Mouse (Mus musculus): ENCODE results near the gene Olfr874. TPM values are rescaled to one million over a fixed set of nuclear protein-coding genes. Genes with fewer than 3 reads are reported as not detected.
"Not testable (repeated sequence)": the region's sequence is repeated elsewhere in the genome, so short reads cannot be mapped to it uniquely, and the experiment has no call there.

Olfr874 gene
- total RNA-seq (2021), result not detected
- long read RNA-seq, experiment 1, result 0 reads
- long read RNA-seq, experiment 2, result 0 reads

- DNase-seq (ENCODE audit: low spot score in 2 of 2), result no peak
- intact Hi-C loops (cut with DNase I), result no loop called here
Observed at GRCm38 (mm10) chr9:37744806-37745205, at the start of gene Olfr874. Olfr874 (plus strand) TSS chr9:37745106.

GRCm38 (mm10) chr9:37716150-37716549 is 28.8 kb upstream of the Olfr874 start, which contains the start of gene Olfr160:
Olfr160 (minus strand) TSS chr9:37716250.
- intact Hi-C loops (cut with DNase I), result no loop called here

GRCm38 (mm10) chr9:37734310-37734709 is 10.6 kb upstream of the Olfr874 start:
- DNase-seq (ENCODE audit: low spot score in 2 of 2), result no peak
- intact Hi-C loops (cut with DNase I), result no loop called here

More at GRCm38 (mm10) chr9:37716150-37716549, 28.8 kb upstream of the Olfr874 start, which contains the start of gene Olfr160:
- DNase-seq (ENCODE audit: low spot score in 2 of 2), result no peak

GRCm38 (mm10) chr9:37750319-37751075 is 5.6 kb downstream of the Olfr874 start:
- intact Hi-C loops (cut with DNase I), result no loop called here
- DNase-seq (ENCODE audit: low spot score in 2 of 2), result peak; percentile 22 to 38

- DNase-seq (ENCODE audit: low spot score in 2 of 2), result peak in 1 of 2 experiments; percentile 18
- intact Hi-C loops (cut with DNase I), result no loop called here
Observed at GRCm38 (mm10) chr9:37751467-37751866, 6.6 kb downstream of the Olfr874 start.

- no peak for DNase-seq (ENCODE audit: low spot score in 2 of 2)
- intact Hi-C loops (cut with DNase I), result no loop called here
Observed at GRCm38 (mm10) chr9:37752006-37752405, 7.1 kb downstream of the Olfr874 start.

GRCm38 (mm10) chr9:37761728-37762127 is 16.8 kb downstream of the Olfr874 start:
- no peak for DNase-seq (ENCODE audit: low spot score in 2 of 2)
- intact Hi-C loops (cut with DNase I), result no loop called here

DNA sequence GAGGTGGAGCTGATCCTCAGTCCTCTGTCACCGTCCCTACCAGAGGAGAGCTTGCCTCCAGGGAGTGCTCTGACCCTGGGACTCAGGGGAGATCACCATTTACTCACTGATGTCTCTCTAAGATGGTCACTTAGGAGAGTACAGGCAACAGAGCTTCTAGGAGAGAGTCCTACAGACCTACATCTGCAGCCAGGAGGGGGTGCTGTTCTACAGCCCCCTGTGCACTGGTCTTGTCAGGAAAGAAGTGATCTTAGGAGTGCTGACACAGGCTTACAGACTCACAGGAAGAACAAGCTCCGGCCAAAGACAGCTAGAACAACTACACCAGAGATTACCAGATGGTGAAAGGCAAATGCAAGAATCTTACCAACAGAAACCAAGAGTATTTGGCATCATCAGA is 17.6 kb downstream of the Olfr874 start:
- intact Hi-C loops (cut with DNase I), result no loop called here

DNA sequence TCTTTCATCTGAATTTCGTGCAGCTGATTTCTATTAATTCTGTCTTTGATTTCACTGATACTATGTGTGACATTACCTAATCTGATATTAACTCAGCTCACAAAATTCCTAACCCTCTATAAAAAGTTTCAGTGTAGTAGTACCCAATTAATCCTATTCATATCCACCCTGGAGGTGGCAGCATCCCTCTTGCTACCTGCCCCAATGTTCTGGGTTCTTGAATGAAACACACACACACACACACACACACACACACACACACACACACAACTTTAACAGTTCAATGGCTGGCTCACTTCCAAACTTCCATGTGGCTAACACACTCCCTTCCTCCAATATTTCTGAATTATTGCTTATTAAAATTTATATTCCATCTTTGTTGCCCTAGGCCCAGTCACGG is 25.8 kb downstream of the Olfr874 start:
- no peak for DNase-seq (ENCODE audit: low spot score in 2 of 2)
- intact Hi-C loops (cut with DNase I), result no loop called here

More for the DNA sequence above, 17.6 kb downstream of the Olfr874 start:
- DNase-seq (ENCODE audit: low spot score in 2 of 2), result no peak

- intact Hi-C loops (cut with DNase I), result no loop called here
- DNase-seq (ENCODE audit: low spot score in 2 of 2), result no peak
Observed at GRCm38 (mm10) chr9:37771759-37772158, 26.9 kb downstream of the Olfr874 start, which contains the start of gene Olfr875. Olfr875 (plus strand) TSS chr9:37771857.

- peak; percentile 8 to 9 for DNase-seq (ENCODE audit: low spot score in 2 of 2)
- intact Hi-C loops (cut with DNase I), result no loop called here
Observed at GRCm38 (mm10) chr9:37782766-37783260, 37.9 kb downstream of the Olfr874 start.

GRCm38 (mm10) chr9:37783394-37784387 is 38.8 kb downstream of the Olfr874 start:
- intact Hi-C loops (cut with DNase I); DNase-seq (ENCODE audit: low spot score in 2 of 2): not testable (repeated sequence)

DNA sequence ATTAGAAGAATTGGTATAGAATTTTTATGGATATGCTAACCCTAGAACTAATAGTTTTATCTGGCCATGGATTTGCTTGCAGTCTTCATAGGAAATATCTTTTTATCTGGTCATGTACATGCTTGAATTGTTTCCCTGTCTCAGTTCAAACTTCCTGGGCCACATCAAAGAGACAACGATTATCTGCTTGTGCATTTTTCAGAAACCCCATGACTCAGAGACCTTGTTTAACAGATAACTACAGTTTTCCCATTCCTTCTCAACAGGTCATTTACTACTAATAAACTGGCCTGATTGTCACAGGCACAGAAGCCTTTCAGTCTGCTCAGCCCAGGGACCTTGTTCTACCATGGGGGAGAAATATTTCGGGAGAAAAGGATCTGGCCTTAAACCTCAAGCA is 41.5 kb downstream of the Olfr874 start:
- intact Hi-C loops (cut with DNase I), result no loop called here

More for the DNA sequence above, 41.5 kb downstream of the Olfr874 start:
- no peak for DNase-seq (ENCODE audit: low spot score in 2 of 2)

Other genes starting within 250 kb of the Olfr874 start
- gene Esam, start 217.0 kb upstream of the Olfr874 start, total RNA-seq (2021), result 10 to 100 TPM; 28.8 to 34.2 TPM
- gene Vsig2, start 205.9 kb upstream of the Olfr874 start, total RNA-seq (2021), result 1 to 10 TPM; 2.8 TPM
- gene Nrgn, start 192.2 kb upstream of the Olfr874 start, total RNA-seq (2021), result 1,000 to 10,000 TPM; 2,700 to 3,013 TPM
- 10 to 100 TPM; 14.4 to 19.2 TPM for gene Siae, start 189.4 kb upstream of the Olfr874 start, total RNA-seq (2021)
- 1 to 10 TPM; 1.3 TPM for gene Spa17, start 131.4 kb upstream of the Olfr874 start, total RNA-seq (2021)
- 10 to 100 TPM; 52.8 to 59.8 TPM for gene Tbrg1, start 87.8 kb upstream of the Olfr874 start, total RNA-seq (2021)
- not detected for gene Panx3, start 75.9 kb upstream of the Olfr874 start, total RNA-seq (2021)
- gene Olfr160, start 28.9 kb upstream of the Olfr874 start, total RNA-seq (2021), result not detected
- not detected for gene Olfr875, start 26.8 kb downstream of the Olfr874 start, total RNA-seq (2021)
- gene Olfr876, start 57.9 kb downstream of the Olfr874 start, total RNA-seq (2021), result not detected
- under 1 TPM in 1 of 2 experiments, not detected in 1; 0.15 TPM for gene Olfr877, start 109.2 kb downstream of the Olfr874 start, total RNA-seq (2021)
- not detected for gene Olfr145, start 151.6 kb downstream of the Olfr874 start, total RNA-seq (2021)
- not detected for gene Olfr878, start 172.7 kb downstream of the Olfr874 start, total RNA-seq (2021)
- gene Olfr881, start 246.7 kb downstream of the Olfr874 start, total RNA-seq (2021), result not detected

Measured in left cerebral cortex, postnatal 14 days (tissue).